Mouse (Mus musculus): ENCODE data around the gene Mblac2. TPM values are rescaled to one million over a fixed set of nuclear protein-coding genes. Genes with fewer than 3 reads are reported as not detected.

The Mblac2 gene
- 10.0 and 10.3 TPM in 2 replicates for polyA plus RNA-seq (2012; rRNA removed)

GRCm38 (mm10) chr13:81710775-81711545 is at the start of gene Mblac2, which contains the start of gene Polr3g:
TSS of gene Mblac2 (plus strand) at chr13:81711341.
TSS of gene Polr3g (minus strand) at chr13:81711013.

DNA sequence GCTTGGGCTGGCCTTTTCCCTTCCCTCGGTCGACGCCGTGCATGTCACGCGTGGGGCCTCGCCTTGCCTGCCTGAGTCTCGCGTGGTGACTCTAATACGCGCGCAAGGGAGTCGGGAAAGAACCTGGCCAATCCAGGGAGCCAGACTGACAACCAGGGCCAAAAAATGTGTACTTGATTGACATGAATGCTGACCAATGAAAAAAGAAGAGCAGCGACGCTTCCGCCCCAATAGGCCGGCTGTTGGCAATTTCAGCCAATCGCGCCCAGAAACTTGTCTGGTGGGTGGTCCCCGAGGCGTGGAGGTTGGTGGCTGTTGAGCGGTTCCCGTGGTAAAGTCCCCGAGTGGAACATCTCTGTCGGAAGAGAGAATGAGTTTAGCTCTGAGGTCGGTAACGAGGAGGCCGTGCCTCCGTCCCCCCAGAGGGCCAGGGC is 71.8 kb downstream of the Mblac2 start, which contains the start of gene Cetn3:
Gene Cetn3 (plus strand): TSS at position 107 of the 434 bp plus-strand sequence.

Other genes starting within 250 kb of the Mblac2 start
- 17.9 and 26.2 TPM in 2 replicates for gene Adgrv1, start 78.2 kb upstream of the Mblac2 start, polyA plus RNA-seq (2012; rRNA removed)
- 10.7 and 11.5 TPM in 2 replicates for gene Lysmd3, start 53.7 kb upstream of the Mblac2 start, polyA plus RNA-seq (2012; rRNA removed)
- gene Polr3g, start 328 bp upstream of the Mblac2 start, polyA plus RNA-seq (2012; rRNA removed), result 4.2 and 5.7 TPM in 2 replicates
- gene Cetn3, start 71.7 kb downstream of the Mblac2 start, polyA plus RNA-seq (2012; rRNA removed), result 246 and 303 TPM in 2 replicates

Measured in central nervous system, embryonic 14 days (tissue).